Mouse (Mus musculus) adrenal gland, adult 18-20 months (tissue): Measurements from ENCODE around the gene Dusp10. TPM values are rescaled to one million over a fixed set of nuclear protein-coding genes. Genes with fewer than 3 reads are reported as not detected.

Source experiments
- DNase-seq, 2 experiments: peaks; one replicate each; pipeline ENCODE4 v3.0.0; 2021 to 2022; ENCODE audit warnings: low spot score in 2 of 2
- total RNA-seq, 2 experiments: library from RNA; stranded (reverse); gene quantifications; 1 replicate in 1 of 2; 2 replicates in 1 of 2; pipeline ENCODE4 v1.2.3; 2021

The Dusp10 gene
- total RNA-seq, 2 experiments from 2014 or later = 10.7 to 38.7 TPM

- DNase-seq = no peak
Observed at GRCm38 (mm10) chr1:184094914-184095313, 81.8 kb downstream of the Dusp10 start.

- DNase-seq = no peak
Observed at GRCm38 (mm10) chr1:184100414-184100813, 87.3 kb downstream of the Dusp10 start.

GRCm38 (mm10) chr1:184100927-184101749, 88.0 kb downstream of the Dusp10 start:
- DNase-seq = no peak

DNA sequence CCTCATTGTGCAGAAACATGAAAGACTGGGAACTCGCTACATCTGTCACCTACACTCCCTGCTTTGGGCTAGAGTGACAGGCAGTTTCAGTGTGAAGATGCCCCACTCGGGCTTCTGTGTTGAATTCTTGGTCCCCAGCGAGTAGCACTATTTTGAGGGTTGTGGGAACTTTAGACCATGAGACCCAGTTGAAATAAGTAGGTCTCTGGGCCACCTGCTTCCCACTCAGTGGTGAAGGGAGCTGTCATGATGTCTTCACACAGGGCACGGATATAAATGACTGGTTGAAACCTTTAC, 88.6 kb downstream of the Dusp10 start:
- no peak for DNase-seq

DNA sequence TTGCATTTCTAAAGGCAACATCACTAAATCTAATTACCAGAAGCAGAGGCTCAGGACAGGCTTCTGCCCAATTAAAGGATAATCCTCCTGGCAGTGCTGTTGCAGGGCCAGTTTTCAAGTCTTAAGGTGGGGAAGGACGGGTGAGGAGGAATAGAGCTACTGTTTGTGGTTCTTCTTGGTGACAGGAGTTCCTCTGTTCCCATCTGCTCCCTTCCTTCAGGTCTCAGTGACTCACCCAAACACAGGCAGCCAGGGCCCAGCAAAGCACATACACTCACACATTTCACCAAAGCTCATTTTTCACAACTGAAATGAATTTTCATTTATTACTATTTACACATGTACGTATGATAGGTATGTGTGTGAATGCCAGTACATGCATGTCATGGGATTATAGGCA, 93.7 kb downstream of the Dusp10 start:
- DNase-seq = no peak

GRCm38 (mm10) chr1:184107448-184107847, 94.3 kb downstream of the Dusp10 start:
- DNase-seq = no peak

DNA sequence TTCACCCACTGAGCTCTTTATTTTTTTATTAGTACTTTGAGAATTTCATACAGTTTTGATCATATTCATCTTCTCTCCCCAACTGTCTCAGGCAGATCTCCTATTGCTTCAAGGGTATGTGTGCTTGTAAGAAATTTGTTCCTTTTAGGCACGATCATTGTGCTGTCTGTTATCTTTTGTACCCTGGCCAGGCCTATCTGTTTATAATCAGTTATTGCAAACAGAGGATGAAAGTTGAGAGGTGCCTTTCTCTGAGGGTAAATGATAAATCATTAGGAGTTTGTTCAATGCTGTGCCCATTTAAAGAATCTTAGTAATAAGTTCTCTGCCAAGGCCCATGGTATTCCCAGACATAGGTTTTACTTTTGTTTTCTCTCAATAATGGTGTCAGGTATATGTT, 95.2 kb downstream of the Dusp10 start:
- DNase-seq = no peak

- no peak for DNase-seq
Observed at GRCm38 (mm10) chr1:184117586-184117985, 104.5 kb downstream of the Dusp10 start.

GRCm38 (mm10) chr1:184117991-184118390, 104.9 kb downstream of the Dusp10 start:
- no peak for DNase-seq

- DNase-seq = no peak
Observed at GRCm38 (mm10) chr1:184118586-184118985, 105.5 kb downstream of the Dusp10 start.

Other genes with a start within 250 kb of the Dusp10 start
- gene 1700056E22Rik, start 21.0 kb downstream of the Dusp10 start, total RNA-seq = 1 to 10 TPM; 1.7 to 3.6 TPM